Mouse (Mus musculus): ENCODE measurements around the gene Gm3727. TPM values are rescaled to one million over a fixed set of nuclear protein-coding genes. Genes with fewer than 3 reads are reported as not detected.
"Not testable (repeated sequence)": the region's sequence is repeated elsewhere in the genome, so short reads cannot be mapped to it uniquely, and the experiment has no call there.

Gene Gm3727
- polyA plus RNA-seq (2015; fragmentation: Nextera tagmentation; extraction: Ambion mirVana): not detected in 2 replicates

DNA sequence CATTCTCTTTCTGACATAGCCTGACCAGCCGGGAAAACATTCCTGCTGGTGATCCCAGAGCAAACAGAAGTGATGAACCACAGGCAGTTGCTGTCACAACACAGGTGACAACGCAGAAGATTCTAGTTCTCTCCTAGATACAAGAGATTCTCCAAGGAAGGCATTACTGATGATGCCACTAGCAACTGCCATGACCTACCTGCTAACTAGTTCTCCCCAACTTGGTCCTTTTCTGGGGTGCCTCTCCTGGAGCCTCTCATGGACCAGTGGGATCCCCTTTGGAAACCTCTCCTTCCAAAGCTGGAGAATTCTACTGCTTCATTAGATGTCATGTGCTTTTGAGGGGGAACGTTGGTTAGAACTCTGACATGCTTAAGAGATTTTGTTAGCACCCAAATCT is at the start of gene Gm3727:
Gm3727 (minus strand) TSS at position 101 of the 400 bp plus-strand sequence.
- H3K4me1 ChIP-seq (replicated peaks); H3K27ac ChIP-seq (replicated peaks); H3K9ac ChIP-seq; H3K9me3 ChIP-seq; H3K36me3 ChIP-seq; H3K4me2 ChIP-seq; H3K4me3 ChIP-seq; H3K27me3 ChIP-seq; ATAC-seq (ENCODE audit: low FRiP score, low read depth): not testable (repeated sequence)
- 84% methylated on average over 3 of the region's 3 CpGs for WGBS

DNA sequence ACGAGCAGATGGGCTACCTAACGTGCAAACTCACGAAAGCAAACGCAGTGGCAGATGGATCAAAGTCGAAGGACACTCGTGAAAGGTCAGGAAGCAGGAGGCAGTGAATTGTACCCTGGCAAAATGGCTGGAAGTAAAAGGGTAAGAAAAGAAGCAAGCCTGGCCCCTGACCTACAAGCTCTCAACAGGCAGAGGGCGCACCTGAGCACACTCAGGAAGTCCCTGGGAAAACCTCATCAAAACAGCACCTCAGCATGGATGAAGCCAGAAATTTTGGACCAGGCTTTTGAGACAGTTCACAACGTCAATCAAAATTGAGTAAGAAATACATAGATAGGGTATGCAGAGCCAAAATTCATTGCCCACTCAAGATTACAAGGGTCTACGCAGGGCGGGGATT is 21.0 kb downstream of the Gm3727 start:
- 2% methylated on average over 7 of the region's 10 CpGs for WGBS

More for the DNA sequence above, 21.0 kb downstream of the Gm3727 start:
- not testable (repeated sequence) for H3K27me3 ChIP-seq; H3K27ac ChIP-seq (replicated peaks); H3K4me1 ChIP-seq (replicated peaks); ATAC-seq (ENCODE audit: low FRiP score, low read depth); H3K4me3 ChIP-seq; H3K4me2 ChIP-seq; H3K36me3 ChIP-seq; H3K9me3 ChIP-seq; H3K9ac ChIP-seq

Other genes with a start within 250 kb of the Gm3727 start
- 4.0 and 4.1 TPM in 2 replicates for gene Gm10406, start 237.3 kb downstream of the Gm3727 start, polyA plus RNA-seq (2015; fragmentation: Nextera tagmentation; extraction: Ambion mirVana)
- not detected in 2 replicates for gene Gm3685, start 219.7 kb downstream of the Gm3727 start, polyA plus RNA-seq (2015; fragmentation: Nextera tagmentation; extraction: Ambion mirVana)
- 6.5 and 7.4 TPM in 2 replicates for gene Gm3696, start 164.1 kb downstream of the Gm3727 start, polyA plus RNA-seq (2015; fragmentation: Nextera tagmentation; extraction: Ambion mirVana)
- gene Gm6676, start 139.3 kb downstream of the Gm3727 start, polyA plus RNA-seq (2015; fragmentation: Nextera tagmentation; extraction: Ambion mirVana): not detected in 2 replicates
- gene Gm3512, start 90.2 kb downstream of the Gm3727 start, polyA plus RNA-seq (2015; fragmentation: Nextera tagmentation; extraction: Ambion mirVana): 11.0 and 11.3 TPM in 2 replicates
- gene Gm16434, start 70.2 kb downstream of the Gm3727 start, polyA plus RNA-seq (2015; fragmentation: Nextera tagmentation; extraction: Ambion mirVana): not detected in 2 replicates
- 6.7 and 7.1 TPM in 2 replicates for gene Gm3739, start 50.3 kb upstream of the Gm3727 start, polyA plus RNA-seq (2015; fragmentation: Nextera tagmentation; extraction: Ambion mirVana)
- not detected in 2 replicates for gene Gm5797, start 67.7 kb upstream of the Gm3727 start, polyA plus RNA-seq (2015; fragmentation: Nextera tagmentation; extraction: Ambion mirVana)
- gene Gm8374, start 100.4 kb upstream of the Gm3727 start, polyA plus RNA-seq (2015; fragmentation: Nextera tagmentation; extraction: Ambion mirVana): not detected in 2 replicates
- gene Gm3755, start 186.2 kb upstream of the Gm3727 start, polyA plus RNA-seq (2015; fragmentation: Nextera tagmentation; extraction: Ambion mirVana): 0.13 TPM in 1 of 2 replicates, not detected in the other
- 16.2 and 17.3 TPM in 2 replicates for gene Gm3752, start 219.0 kb upstream of the Gm3727 start, polyA plus RNA-seq (2015; fragmentation: Nextera tagmentation; extraction: Ambion mirVana)